Mouse (Mus musculus) liver, embryonic 13.5 days (tissue): ENCODE results near the gene Mlh3. TPM values are rescaled to one million over a fixed set of nuclear protein-coding genes. Genes with fewer than 3 reads are reported as not detected.
A peak's percentile ranks its signal among the peaks of the same experiment; 100 is the strongest.

Experiments used
- ATAC-seq: fragments of 200-750 bp; cut with Nextera tagmentation; 2 replicates; pipeline ENCODE4 v1.8.0; 2017; ENCODE audit warnings: low read depth, mild to moderate bottlenecking, moderate number of reproducible peaks, moderate library complexity
- DNase-seq: peaks from one replicate; pipeline ENCODE4 v3.0.0; 2022
- H3K27ac ChIP-seq: fragments of 300-500 bp; sonication (generic); 2 replicates; pipeline ENCODE4 v1.5.1; 2015; ENCODE audit warnings: moderate library complexity, mild to moderate bottlenecking, inconsistent platforms
- H3K27me3 ChIP-seq: fragments of 300-500 bp; sonication (generic); 2 replicates; pipeline ENCODE4 v1.6.1; 2015; ENCODE audit warnings: mild to moderate bottlenecking, inconsistent platforms
- H3K36me3 ChIP-seq: fragments of 300-500 bp; sonication (generic); 2 replicates; pipeline ENCODE4 v1.6.1; 2015; ENCODE audit warnings: mild to moderate bottlenecking, inconsistent platforms
- H3K4me1 ChIP-seq: fragments of 300-500 bp; sonication (generic); replicated peaks from 2 replicates; pipeline ENCODE4 v1.6.1; 2015; ENCODE audit warnings: inconsistent platforms
- H3K4me2 ChIP-seq: fragments of 300-500 bp; sonication (generic); 2 replicates; pipeline ENCODE4 v1.6.1; 2015; ENCODE audit warnings: inconsistent platforms, mild to moderate bottlenecking, moderate library complexity
- H3K4me3 ChIP-seq: fragments of 300-500 bp; sonication (generic); replicated peaks from 2 replicates; pipeline ENCODE4 v1.5.1; 2015; ENCODE audit warnings: mild to moderate bottlenecking, inconsistent platforms
- H3K9ac ChIP-seq: fragments of 300-500 bp; sonication (generic); 2 replicates; pipeline ENCODE4 v1.6.1; 2015; ENCODE audit warnings: mild to moderate bottlenecking, inconsistent platforms
- H3K9me3 ChIP-seq: fragments of 300-500 bp; sonication (generic); replicated peaks from 2 replicates; pipeline ENCODE4 v1.6.1; 2016; ENCODE audit warnings: inconsistent platforms
- WGBS: fragments of 180-500 bp; shearing (Covaris S2); methylation state at CpG from one replicate; pipeline ENCODE4 v1.1.7; 2015; ENCODE audit not compliant: insufficient replicate concordance; 5-methylcytosine and 5-hydroxymethylcytosine counted together
- polyA plus RNA-seq: library from polyadenylated mRNA; unstranded; fragments of >200 nt; fragmentation: Nextera tagmentation; extraction: Ambion mirVana; gene quantifications from 2 replicates; pipeline ENCODE4 v1.2.1, GENCODE M21; 2015

The Mlh3 gene
- polyA plus RNA-seq, 1 experiment from 2014 or later = 2.8 TPM

GRCm38 (mm10) chr12:85200929-85201829 is 69.2 kb downstream of the Mlh3 start:
- Histone ChIP-seq H3K4me2 (no peak overlapping the region), H3K27ac (no peak overlapping the region), H3K4me3 (no peak overlapping the region)

GRCm38 (mm10) chr12:85199954-85200353 is 70.4 kb downstream of the Mlh3 start:
- Histone ChIP-seq H3K9me3 (no peaks in the 10 kb centered on the region), H3K9ac (no peak overlapping the region), H3K36me3 (no peaks in the 10 kb centered on the region), H3K27ac (no peak overlapping the region), H3K4me2 (no peak overlapping the region), H3K27me3 (no peaks in the 10 kb centered on the region), H3K4me3 (no peak overlapping the region), H3K4me1 (0 out of 2 replicates have a peak, but pooled peaks cover 4% of the 10 kb centered on the region)
- DNase-seq = no peak
- WGBS = 36% methylated on average over 1 of the region's 1 CpGs
- ATAC-seq = no peak

More at GRCm38 (mm10) chr12:85200929-85201829, 69.2 kb downstream of the Mlh3 start:
- no peaks in the 10 kb centered on the region for H3K36me3 ChIP-seq
- DNase-seq (no peak), ATAC-seq (no peak)
- no peak overlapping the region for H3K9ac ChIP-seq
- WGBS = 44% methylated on average over 24 of the region's 24 CpGs
- H3K4me1 ChIP-seq = 0 out of 2 replicates have a peak, but pooled peaks cover 4% of the 10 kb centered on the region
- no peaks in the 10 kb centered on the region for H3K9me3 ChIP-seq
- no peaks in the 10 kb centered on the region for H3K27me3 ChIP-seq

- no peak overlapping the region for H3K9ac ChIP-seq
- no peaks in the 10 kb centered on the region for H3K27me3 ChIP-seq
- H3K4me1 ChIP-seq = 0 out of 2 replicates have a peak, but pooled peaks cover 4% of the 10 kb centered on the region
- 64% methylated on average over 8 of the region's 8 CpGs for WGBS
- DNase-seq (no peak), ATAC-seq (no peak)
- H3K4me2 ChIP-seq = no peak overlapping the region
- H3K36me3 ChIP-seq = no peaks in the 10 kb centered on the region
- H3K9me3 ChIP-seq = no peaks in the 10 kb centered on the region
- no peak overlapping the region for H3K4me3 ChIP-seq
- no peak overlapping the region for H3K27ac ChIP-seq
These were observed 72.5 kb downstream of the Mlh3 start for GRCm38 (mm10) chr12:85197936-85198335.

GRCm38 (mm10) chr12:85197371-85197770 is 73.0 kb downstream of the Mlh3 start:
- H3K27me3 ChIP-seq = no peaks in the 10 kb centered on the region
- no peaks in the 10 kb centered on the region for H3K9me3 ChIP-seq
- ATAC-seq = no peak
- no peak overlapping the region for H3K9ac ChIP-seq
- DNase-seq = no peak
- H3K27ac ChIP-seq = no peak overlapping the region
- 0 out of 2 replicates have a peak, but pooled peaks cover 7% of the 10 kb centered on the region for H3K4me1 ChIP-seq
- H3K4me2 ChIP-seq = no peak overlapping the region
- H3K4me3 ChIP-seq = no peak overlapping the region
- WGBS = 77% methylated on average over 7 of the region's 7 CpGs
- H3K36me3 ChIP-seq = no peaks in the 10 kb centered on the region

GRCm38 (mm10) chr12:85196191-85196590 is 74.2 kb downstream of the Mlh3 start:
- ATAC-seq = no peak
- 77% methylated on average over 10 of the region's 10 CpGs for WGBS
- Histone ChIP-seq H3K9ac (no peak overlapping the region), H3K9me3 (no peaks in the 10 kb centered on the region), H3K4me2 (no peak overlapping the region), H3K27me3 (no peaks in the 10 kb centered on the region), H3K4me3 (no peak overlapping the region), H3K4me1 (0 out of 2 replicates have a peak, but pooled peaks cover 5% of the 10 kb centered on the region), H3K36me3 (no peaks in the 10 kb centered on the region), H3K27ac (no peak overlapping the region)
- no peak for DNase-seq

- H3K9ac ChIP-seq = no peak overlapping the region
These were observed 75.3 kb downstream of the Mlh3 start for GRCm38 (mm10) chr12:85195086-85195485.

GRCm38 (mm10) chr12:85194623-85195018 is 75.8 kb downstream of the Mlh3 start:
- no peaks in the 10 kb centered on the region for H3K27me3 ChIP-seq
- DNase-seq (no peak), ATAC-seq (no peak)
- H3K4me3 ChIP-seq = no peak overlapping the region
- no peak overlapping the region for H3K27ac ChIP-seq
- H3K9ac ChIP-seq = no peak overlapping the region
- H3K36me3 ChIP-seq = no peaks in the 10 kb centered on the region
- 0 out of 2 replicates have a peak, but pooled peaks cover 5% of the 10 kb centered on the region for H3K4me1 ChIP-seq
- no peaks in the 10 kb centered on the region for H3K9me3 ChIP-seq
- 66% methylated on average over 4 of the region's 4 CpGs for WGBS
- H3K4me2 ChIP-seq = no peak overlapping the region

More at GRCm38 (mm10) chr12:85195086-85195485, 75.3 kb downstream of the Mlh3 start:
- 77% methylated on average over 5 of the region's 5 CpGs for WGBS
- Histone ChIP-seq H3K27me3 (no peaks in the 10 kb centered on the region), H3K27ac (no peak overlapping the region), H3K4me1 (0 out of 2 replicates have a peak, but pooled peaks cover 5% of the 10 kb centered on the region), H3K36me3 (no peaks in the 10 kb centered on the region), H3K4me3 (no peak overlapping the region), H3K9me3 (no peaks in the 10 kb centered on the region), H3K4me2 (no peak overlapping the region)
- DNase-seq (no peak), ATAC-seq (no peak)

GRCm38 (mm10) chr12:85193923-85194622 is 76.3 kb downstream of the Mlh3 start:
- 79% methylated on average over 11 of the region's 11 CpGs for WGBS
- Histone ChIP-seq H3K4me1 (0 out of 2 replicates have a peak, but pooled peaks cover 5% of the 10 kb centered on the region), H3K4me2 (no peak overlapping the region), H3K27me3 (no peaks in the 10 kb centered on the region), H3K9ac (no peak overlapping the region), H3K36me3 (no peaks in the 10 kb centered on the region), H3K27ac (no peak overlapping the region), H3K9me3 (no peaks in the 10 kb centered on the region), H3K4me3 (no peak overlapping the region)
- DNase-seq = no peak
- ATAC-seq = no peak

- Histone ChIP-seq H3K27me3 (no peaks in the 10 kb centered on the region), H3K4me3 (no peak overlapping the region), H3K4me1 (0 out of 2 replicates have a peak, but pooled peaks cover 5% of the 10 kb centered on the region), H3K9ac (no peak overlapping the region), H3K36me3 (no peaks in the 10 kb centered on the region), H3K27ac (no peak overlapping the region), H3K4me2 (no peak overlapping the region), H3K9me3 (no peaks in the 10 kb centered on the region)
- 68% methylated on average over 10 of the region's 10 CpGs for whole genome bisulfite sequencing
- DNase-seq (no peak), ATAC-seq (no peak)
These were observed 77.3 kb downstream of the Mlh3 start for GRCm38 (mm10) chr12:85193146-85193545.

- 0 out of 2 replicates have a peak, but pooled peaks have one; percentile 12 for ATAC-seq
- no peak overlapping the region for H3K9ac ChIP-seq
- no peaks in the 10 kb centered on the region for H3K27me3 ChIP-seq
- H3K36me3 ChIP-seq = no peaks in the 10 kb centered on the region
- H3K27ac ChIP-seq = no peak overlapping the region
- H3K4me3 ChIP-seq = no peak overlapping the region
- no peaks in the 10 kb centered on the region for H3K9me3 ChIP-seq
- 23% methylated on average over 19 of the region's 19 CpGs for WGBS
- H3K4me1 ChIP-seq = 0 out of 2 replicates have a peak, but pooled peaks cover 5% of the 10 kb centered on the region
- no peak for DNase-seq
- H3K4me2 ChIP-seq = no peak overlapping the region
These were observed 77.8 kb downstream of the Mlh3 start for GRCm38 (mm10) chr12:85192461-85193108.

GRCm38 (mm10) chr12:85190290-85190689 is 80.1 kb downstream of the Mlh3 start:
- Histone ChIP-seq H3K4me2 (no peak overlapping the region), H3K9me3 (no peaks in the 10 kb centered on the region), H3K9ac (no peak overlapping the region), H3K4me1 (0 out of 2 replicates have a peak, but pooled peaks cover 5% of the 10 kb centered on the region), H3K4me3 (no peak overlapping the region), H3K36me3 (no peaks in the 10 kb centered on the region), H3K27me3 (no peaks in the 10 kb centered on the region), H3K27ac (no peak overlapping the region)
- ATAC-seq = no peak
- WGBS = 56% methylated on average over 7 of the region's 7 CpGs
- DNase-seq = no peak
